Mouse (Mus musculus) heart, adult 2 months (tissue): ENCODE measurements around the gene Rbm8a2. TPM values are rescaled to one million over a fixed set of nuclear protein-coding genes. Genes with fewer than 3 reads are reported as not detected.

Experiments used
- DNase-seq, 2 experiments: peaks; one replicate each; pipeline ENCODE4 v3.0.0; 2021
- H3K27ac ChIP-seq: fragments of 200-600 bp; 2 replicates; pipeline ENCODE4 v1.8.1; 2022
- H3K27me3 ChIP-seq: fragments of 200-500 bp; 2 replicates; pipeline ENCODE4 v1.6.1; 2012; ENCODE audit warnings: mild to moderate bottlenecking, low read length, inconsistent platforms, mixed read lengths; ENCODE audit not compliant: control insufficient read depth, insufficient read depth
- H3K36me3 ChIP-seq: fragments of 200-500 bp; 2 replicates; pipeline ENCODE4 v1.6.1; 2012; ENCODE audit warnings: low read length, inconsistent platforms; ENCODE audit not compliant: control insufficient read depth, insufficient read depth
- H3K4me1 ChIP-seq: fragments of 200-500 bp; 2 replicates; pipeline ENCODE4 v1.6.1; 2011; ENCODE audit warnings: low read length; ENCODE audit not compliant: control insufficient read depth, insufficient read depth
- H3K4me3 ChIP-seq: fragments of 200-600 bp; 2 replicates; pipeline ENCODE4 v1.8.1; 2022
- H3K79me2 ChIP-seq: fragments of 200-500 bp; replicated peaks from 2 replicates; pipeline ENCODE4 v1.6.1; 2012; ENCODE audit warnings: mild to moderate bottlenecking, inconsistent platforms, low read length, moderate library complexity, mixed read lengths; ENCODE audit not compliant: control insufficient read depth, insufficient read depth
- H3K9ac ChIP-seq: fragments of 200-500 bp; 2 replicates; pipeline ENCODE4 v1.6.1; 2012; ENCODE audit warnings: low read depth, mild to moderate bottlenecking, control low read depth, inconsistent platforms, low read length, mixed read lengths
- CTCF ChIP-seq: fragments of 200-600 bp; IDR thresholded peaks from 2 replicates; pipeline ENCODE4 v1.8.1; 2022; ENCODE audit warnings: antibody characterized with exemption, mild to moderate bottlenecking, moderate library complexity
- EP300 ChIP-seq: fragments of 200-500 bp; IDR thresholded peaks from 2 replicates; pipeline ENCODE4 v1.6.1; 2011; ENCODE audit warnings: low read depth, low read length, control low read depth; ENCODE audit not compliant: insufficient read depth
- POLR2A ChIP-seq: fragments of 200-500 bp; IDR thresholded peaks from 2 replicates; pipeline ENCODE4 v1.6.1; 2011; ENCODE audit warnings: mild to moderate bottlenecking, low read depth, low read length, control low read depth; ENCODE audit not compliant: insufficient read depth
- whole genome bisulfite sequencing: fragments of 180-500 bp; shearing (Covaris S2); methylation state at CpG from one replicate; pipeline ENCODE4 v1.1.7; 2018; 5-methylcytosine and 5-hydroxymethylcytosine counted together
- intact Hi-C: fragments of 180-260 bp; cut with DNase I; formaldehyde crosslinking; loops from one replicate; pipeline ENCODE4 v1.15.1; 2025
- polyA plus RNA-seq: library from polyadenylated mRNA; depleted of rRNA; stranded (reverse); fragments of >200 nt; gene quantifications from 2 replicates; pipeline ENCODE4 v1.2.3, GENCODE M21; 2012
- total RNA-seq, 2 experiments: library from RNA; stranded (reverse); gene quantifications; 2 replicates each; pipeline ENCODE4 v1.2.3; 2021

The Rbm8a2 gene
- total and polyA plus RNA-seq, 3 experiments, result not detected

GRCm38 (mm10) chr1:176011535-176011934, 32.6 kb upstream of the Rbm8a2 start:
- TF ChIP-seq CTCF, result no peak
- DNase-seq, result no peak
- no peak overlapping the region for H3K9ac ChIP-seq
- H3K4me3 ChIP-seq, result no peak overlapping the region
- H3K4me1 ChIP-seq, result no peaks in the 10 kb centered on the region
- no peak overlapping the region for H3K27ac ChIP-seq
- H3K27me3 ChIP-seq, result no peaks in the 10 kb centered on the region
- no peaks in the 10 kb centered on the region for H3K79me2 ChIP-seq
- no peaks in the 10 kb centered on the region for H3K36me3 ChIP-seq
- intact Hi-C loops, result no loop called here

GRCm38 (mm10) chr1:176011072-176011471, 32.2 kb upstream of the Rbm8a2 start:
- no peak for DNase-seq
- Histone ChIP-seq H3K4me3 (no peak overlapping the region), H3K27ac (no peak overlapping the region), H3K79me2 (no peaks in the 10 kb centered on the region), H3K9ac (no peak overlapping the region), H3K27me3 (no peaks in the 10 kb centered on the region), H3K36me3 (no peaks in the 10 kb centered on the region), H3K4me1 (no peaks in the 10 kb centered on the region)
- intact Hi-C loops, result no loop called here
- TF ChIP-seq CTCF, result no peak
- TF ChIP-seq POLR2A, result no peak

GRCm38 (mm10) chr1:176008411-176008810, 29.5 kb upstream of the Rbm8a2 start:
- H3K4me1 ChIP-seq, result no peaks in the 10 kb centered on the region
- TF ChIP-seq POLR2A (no peak), EP300 (no peak), CTCF (no peak)
- no peak overlapping the region for H3K9ac ChIP-seq
- 77% methylated on average over 2 of the region's 2 CpGs for WGBS
- H3K27me3 ChIP-seq, result no peaks in the 10 kb centered on the region
- H3K79me2 ChIP-seq, result no peaks in the 10 kb centered on the region
- no peak overlapping the region for H3K4me3 ChIP-seq
- DNase-seq, result no peak
- intact Hi-C loops, result no loop called here
- no peak overlapping the region for H3K27ac ChIP-seq
- H3K36me3 ChIP-seq, result no peaks in the 10 kb centered on the region

DNA sequence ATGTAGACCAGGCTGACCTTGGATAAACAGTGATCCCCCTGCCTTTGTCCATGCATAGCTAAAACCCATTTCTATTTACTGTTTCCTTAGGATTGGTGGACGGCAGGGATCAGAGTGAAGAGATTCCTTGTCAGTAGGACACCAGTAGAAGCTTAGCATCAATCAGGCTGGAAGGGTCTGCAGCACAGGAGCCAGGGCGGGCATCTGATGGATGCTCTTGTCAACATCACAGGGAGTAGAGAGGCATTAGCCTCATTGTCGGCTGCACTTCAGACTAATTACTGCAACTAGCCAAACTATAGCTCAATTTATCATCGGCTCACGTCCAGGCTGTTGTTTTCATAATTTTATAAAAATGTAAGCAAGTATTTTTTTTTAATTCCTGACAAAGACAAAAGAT, 21.7 kb upstream of the Rbm8a2 start:
- WGBS, result 75% methylated on average over 5 of the region's 5 CpGs
- Histone ChIP-seq H3K4me1 (no peaks in the 10 kb centered on the region), H3K27ac (no peak overlapping the region), H3K27me3 (no peaks in the 10 kb centered on the region), H3K79me2 (no peaks in the 10 kb centered on the region), H3K36me3 (no peaks in the 10 kb centered on the region), H3K4me3 (no peak overlapping the region), H3K9ac (no peak overlapping the region)
- intact Hi-C loops, result no loop called here
- TF ChIP-seq POLR2A (no peak), CTCF (no peak), EP300 (no peak)
- no peak for DNase-seq

DNA sequence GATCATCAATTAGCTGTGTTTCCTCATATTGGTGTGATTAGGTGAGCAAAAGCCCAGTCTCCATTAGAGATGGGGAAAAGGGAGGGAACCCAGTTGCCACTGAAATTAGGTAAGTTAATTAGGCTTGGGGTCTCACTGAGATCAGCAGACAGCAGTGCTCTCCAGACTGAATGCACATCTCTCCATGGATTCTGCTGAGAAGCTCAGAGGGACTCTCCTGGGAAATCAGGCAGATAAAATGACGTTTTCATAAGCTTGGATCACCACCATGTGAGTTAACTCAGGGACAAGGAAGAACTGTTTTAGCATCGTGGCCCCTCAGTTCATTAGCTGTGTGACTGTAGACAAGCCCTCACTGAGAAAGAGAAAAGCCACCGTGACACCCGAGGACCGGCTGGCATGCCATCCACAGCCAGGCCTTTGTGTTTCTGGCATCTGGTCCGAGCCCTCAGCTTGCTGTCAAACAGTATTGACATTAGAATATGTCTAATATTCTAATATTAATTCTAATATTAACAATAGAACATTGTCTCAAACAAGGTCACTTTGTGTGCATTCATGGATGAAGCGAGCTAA, 18.2 kb upstream of the Rbm8a2 start:
- intact Hi-C loops, result no loop called here
- Histone ChIP-seq H3K9ac (no peak overlapping the region), H3K4me3 (no peak overlapping the region), H3K27ac (no peak overlapping the region), H3K27me3 (no peaks in the 10 kb centered on the region), H3K36me3 (no peaks in the 10 kb centered on the region), H3K4me1 (no peaks in the 10 kb centered on the region), H3K79me2 (no peaks in the 10 kb centered on the region)
- DNase-seq, result no peak
- TF ChIP-seq CTCF, result no peak
- TF ChIP-seq POLR2A, result no peak
- TF ChIP-seq EP300, result no peak
- WGBS, result 66% methylated on average over 7 of the region's 7 CpGs

- TF ChIP-seq POLR2A (no peak), CTCF (no peak), EP300 (no peak)
- DNase-seq, result no peak
- Histone ChIP-seq H3K79me2 (no peaks in the 10 kb centered on the region), H3K4me1 (no peaks in the 10 kb centered on the region), H3K27me3 (no peaks in the 10 kb centered on the region), H3K27ac (no peak overlapping the region), H3K36me3 (no peaks in the 10 kb centered on the region), H3K4me3 (no peak overlapping the region), H3K9ac (no peak overlapping the region)
- intact Hi-C loops, result no loop called here
- WGBS, result 83% methylated on average over 4 of the region's 4 CpGs
Observed at GRCm38 (mm10) chr1:175988912-175989311, 10.0 kb upstream of the Rbm8a2 start.

DNA sequence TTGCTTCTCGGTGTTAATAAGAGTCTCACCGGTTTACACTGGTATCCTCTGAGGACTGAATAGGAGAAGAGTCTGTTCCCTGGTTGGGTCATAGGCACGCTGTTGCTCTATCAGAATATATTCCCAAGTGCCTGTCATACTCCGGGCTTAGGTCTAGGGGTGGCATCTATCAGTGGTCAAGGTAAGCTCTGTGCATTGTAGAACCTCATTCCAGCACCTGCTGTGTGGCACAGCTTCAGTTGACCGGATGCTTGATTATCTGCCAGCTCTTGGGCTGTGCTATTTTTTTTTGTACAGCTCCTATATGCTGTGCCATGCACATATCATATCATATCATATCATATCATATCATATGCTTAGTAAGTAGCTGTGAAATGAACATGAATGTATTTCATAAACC, 9.5 kb upstream of the Rbm8a2 start:
- Histone ChIP-seq H3K4me1 (no peaks in the 10 kb centered on the region), H3K36me3 (no peaks in the 10 kb centered on the region), H3K79me2 (no peaks in the 10 kb centered on the region), H3K4me3 (no peak overlapping the region), H3K27ac (no peak overlapping the region), H3K27me3 (no peaks in the 10 kb centered on the region), H3K9ac (no peak overlapping the region)
- intact Hi-C loops, result no loop called here
- TF ChIP-seq CTCF (no peak), POLR2A (no peak), EP300 (no peak)
- WGBS, result 88% methylated on average over 5 of the region's 5 CpGs
- no peak for DNase-seq
